Mouse (Mus musculus): ENCODE data around the gene Nfkbie. TPM values are rescaled to one million over a fixed set of nuclear protein-coding genes. Genes with fewer than 3 reads are reported as not detected.

Gene Nfkbie
- polyA plus RNA-seq, 1 experiment: 50.4 TPM

DNA sequence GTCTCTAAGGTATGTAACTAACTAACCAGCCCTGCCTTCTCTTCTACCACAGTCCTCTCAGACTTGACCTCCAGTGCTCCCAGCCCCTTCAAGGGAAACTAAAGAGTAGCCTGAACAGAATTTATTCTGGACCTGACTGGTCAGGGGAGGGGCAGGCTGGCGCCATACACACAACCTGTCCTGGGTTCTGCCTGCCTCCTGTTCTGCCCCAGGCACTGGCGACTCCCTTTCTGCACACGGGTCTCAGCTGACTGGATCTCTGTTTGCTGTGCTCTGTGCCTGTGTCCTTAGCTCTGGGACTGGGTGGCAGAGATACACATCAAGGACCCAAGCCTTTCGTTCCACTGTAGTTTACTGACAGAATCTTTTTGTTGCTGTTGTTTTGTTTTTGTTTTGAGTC lies 24.1 kb downstream of the Nfkbie start:
- no peak for DNase-seq (ENCODE audit: low read depth in 1 of 2, low spot score in 2 of 2)
- TF ChIP-seq CTCF (IDR thresholded peaks at IDR 0.05; ENCODE audit: extremely low read depth, insufficient read depth, insufficient read length, insufficient replicate concordance): no peak
- no peak for TF ChIP-seq POLR2A (IDR thresholded peaks at IDR 0.05; ENCODE audit: low read depth, low read length)
- no peak overlapping the region for H3K4me3 ChIP-seq (ENCODE audit: extremely low read depth, insufficient read depth, insufficient read length)
- H3K27me3 ChIP-seq (ENCODE audit: control insufficient read depth, insufficient read depth, low read length): no peaks in the 10 kb centered on the region
- H3K4me1 ChIP-seq (ENCODE audit: control insufficient read depth, insufficient read depth, insufficient read length): peaks cover 7% of the 10 kb centered on the region; the same call in 1 of the 2 replicates
- WGBS: 90% methylated on average over 4 of the region's 4 CpGs
- no peaks in the 10 kb centered on the region for H3K36me3 ChIP-seq (ENCODE audit: control insufficient read depth, insufficient read depth, low read length)
- H3K27ac ChIP-seq (ENCODE audit: insufficient read depth, low read length): no peak overlapping the region

DNA sequence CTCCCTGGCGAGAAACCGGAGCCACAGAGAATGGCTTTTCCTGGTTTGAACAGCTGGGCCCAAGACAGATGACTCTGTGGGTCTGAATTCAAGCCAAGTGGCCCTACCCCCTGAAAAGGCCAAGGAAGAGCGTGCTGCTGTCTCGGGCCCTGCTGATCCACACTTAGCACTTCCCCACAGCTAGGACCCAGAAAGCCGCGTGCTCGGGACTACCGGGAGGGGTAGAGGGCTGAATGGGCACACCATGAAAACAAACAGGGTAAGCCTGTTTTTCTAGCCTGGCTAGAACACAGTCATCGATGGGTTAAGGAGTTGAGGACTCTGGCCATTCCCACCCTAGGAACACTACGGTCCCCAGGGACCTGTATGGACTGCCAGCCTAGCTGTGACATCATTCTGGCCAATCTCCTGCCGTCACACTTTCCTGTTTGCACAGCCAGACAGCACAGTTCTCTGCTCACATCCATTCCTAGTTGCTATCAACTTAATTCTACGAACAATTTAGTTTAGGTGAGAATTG lies 25.5 kb downstream of the Nfkbie start:
- Histone ChIP-seq H3K4me1 (ENCODE audit: control insufficient read depth, insufficient read depth, insufficient read length) (peaks cover 3% of the 10 kb centered on the region; the same call in 1 of the 2 replicates), H3K36me3 (ENCODE audit: control insufficient read depth, insufficient read depth, low read length) (no peaks in the 10 kb centered on the region), H3K4me3 (ENCODE audit: extremely low read depth, insufficient read depth, insufficient read length) (no peak overlapping the region), H3K27me3 (ENCODE audit: control insufficient read depth, insufficient read depth, low read length) (no peaks in the 10 kb centered on the region), H3K27ac (ENCODE audit: insufficient read depth, low read length) (no peak overlapping the region)
- TF ChIP-seq POLR2A (IDR thresholded peaks at IDR 0.05; ENCODE audit: low read depth, low read length) (no peak), CTCF (IDR thresholded peaks at IDR 0.05; ENCODE audit: extremely low read depth, insufficient read depth, insufficient read length, insufficient replicate concordance) (no peak)
- 58% methylated on average over 12 of the region's 12 CpGs for WGBS
- no peak for DNase-seq (ENCODE audit: low read depth in 1 of 2, low spot score in 2 of 2)

DNA sequence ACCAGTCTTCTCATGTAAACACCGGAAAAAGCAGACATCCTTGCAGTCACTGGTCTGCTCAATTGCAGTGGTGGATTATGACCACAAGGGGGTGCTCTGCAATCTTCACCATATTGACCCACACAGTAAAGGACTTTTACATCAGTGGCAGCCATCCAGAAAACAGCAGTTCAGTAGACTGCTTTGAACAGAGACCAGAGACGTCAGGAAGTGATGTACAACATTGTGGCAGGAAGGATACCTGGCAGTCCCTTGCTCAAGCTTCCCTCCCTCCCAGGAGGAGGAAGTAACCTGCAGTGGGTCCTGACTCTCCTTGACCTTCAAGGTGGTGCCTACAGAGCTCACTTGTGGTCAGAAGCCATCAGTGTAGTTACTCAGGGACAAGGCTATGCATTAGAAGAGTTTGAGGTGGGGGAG lies 26.1 kb downstream of the Nfkbie start:
- H3K27me3 ChIP-seq (ENCODE audit: control insufficient read depth, insufficient read depth, low read length): no peaks in the 10 kb centered on the region
- no peak overlapping the region for H3K4me3 ChIP-seq (ENCODE audit: extremely low read depth, insufficient read depth, insufficient read length)
- H3K36me3 ChIP-seq (ENCODE audit: control insufficient read depth, insufficient read depth, low read length): no peaks in the 10 kb centered on the region
- DNase-seq (ENCODE audit: low read depth in 1 of 2, low spot score in 2 of 2): peak; percentile 58 to 68
- peaks cover 3% of the 10 kb centered on the region; the same call in 1 of the 2 replicates for H3K4me1 ChIP-seq (ENCODE audit: control insufficient read depth, insufficient read depth, insufficient read length)
- peak overlapping the region; percentile 21; the same call in 1 of the 2 replicates for H3K27ac ChIP-seq (ENCODE audit: insufficient read depth, low read length)
- 2% methylated on average over 2 of the region's 2 CpGs for WGBS
- TF ChIP-seq CTCF (IDR thresholded peaks at IDR 0.05; ENCODE audit: extremely low read depth, insufficient read depth, insufficient read length, insufficient replicate concordance) (peak; percentile 56; the same call in 1 of the 2 replicates), POLR2A (IDR thresholded peaks at IDR 0.05; ENCODE audit: low read depth, low read length) (no peak)

DNA sequence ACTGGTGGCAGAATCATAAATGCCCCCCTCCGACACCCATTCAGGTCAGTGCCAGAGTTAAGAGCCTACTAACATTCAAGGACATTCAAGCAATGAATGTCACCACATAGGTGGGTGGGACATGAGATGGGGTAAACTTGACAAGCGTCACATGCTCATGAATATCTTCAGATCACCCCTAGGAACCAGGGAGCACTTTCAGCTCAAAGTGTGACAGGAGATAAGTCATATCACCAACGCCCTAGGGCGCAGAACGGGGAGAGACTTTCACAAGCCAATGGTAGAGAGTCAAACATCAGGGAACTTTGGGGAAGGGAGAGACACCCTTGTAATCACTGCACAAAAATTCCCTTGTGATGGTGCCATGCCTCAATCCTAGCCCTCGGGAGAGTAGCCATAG lies 26.7 kb downstream of the Nfkbie start:
- TF ChIP-seq POLR2A (IDR thresholded peaks at IDR 0.05; ENCODE audit: low read depth, low read length): no peak
- no peak for TF ChIP-seq CTCF (IDR thresholded peaks at IDR 0.05; ENCODE audit: extremely low read depth, insufficient read depth, insufficient read length, insufficient replicate concordance)
- no peak overlapping the region for H3K4me3 ChIP-seq (ENCODE audit: extremely low read depth, insufficient read depth, insufficient read length)
- no peak overlapping the region for H3K27ac ChIP-seq (ENCODE audit: insufficient read depth, low read length)
- 75% methylated on average over 6 of the region's 6 CpGs for WGBS
- no peaks in the 10 kb centered on the region for H3K36me3 ChIP-seq (ENCODE audit: control insufficient read depth, insufficient read depth, low read length)
- H3K27me3 ChIP-seq (ENCODE audit: control insufficient read depth, insufficient read depth, low read length): no peaks in the 10 kb centered on the region
- no peak for DNase-seq (ENCODE audit: low read depth in 1 of 2, low spot score in 2 of 2)
- H3K4me1 ChIP-seq (ENCODE audit: control insufficient read depth, insufficient read depth, insufficient read length): peaks cover 3% of the 10 kb centered on the region; the same call in 1 of the 2 replicates

DNA sequence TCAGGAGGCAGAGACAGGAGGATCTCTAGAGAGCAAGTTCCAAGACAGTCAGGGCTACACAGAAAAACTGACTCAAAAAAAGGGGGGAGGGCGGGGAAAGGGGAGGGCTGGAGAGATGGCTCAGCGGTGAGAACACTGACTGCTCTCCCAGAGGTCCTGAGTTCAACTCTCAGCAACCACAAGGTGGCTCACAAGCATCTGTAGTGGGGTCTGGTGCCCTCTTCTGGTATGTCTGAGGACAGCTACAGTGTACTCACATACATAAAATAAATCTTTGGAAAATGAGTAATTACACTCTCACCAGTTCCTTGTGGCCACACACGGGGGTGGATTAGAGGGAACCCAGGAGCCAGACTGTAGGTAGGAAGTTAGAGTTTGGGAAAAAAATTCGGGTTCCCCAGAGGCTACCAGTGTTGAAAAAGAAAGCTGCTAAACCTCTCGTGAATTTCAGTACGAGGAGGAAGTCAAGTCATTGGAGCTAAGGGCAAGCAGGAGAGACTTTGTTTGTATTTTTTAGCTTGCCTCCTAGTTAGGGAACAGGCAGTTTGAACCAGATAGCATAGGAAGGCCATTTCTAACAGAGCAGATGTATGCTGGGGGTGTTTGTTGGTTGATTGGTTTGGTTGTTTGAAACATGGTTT lies 27.3 kb downstream of the Nfkbie start:
- H3K4me3 ChIP-seq (ENCODE audit: extremely low read depth, insufficient read depth, insufficient read length): no peak overlapping the region
- H3K27me3 ChIP-seq (ENCODE audit: control insufficient read depth, insufficient read depth, low read length): no peaks in the 10 kb centered on the region
- H3K4me1 ChIP-seq (ENCODE audit: control insufficient read depth, insufficient read depth, insufficient read length): peaks cover 3% of the 10 kb centered on the region; the same call in 1 of the 2 replicates
- no peaks in the 10 kb centered on the region for H3K36me3 ChIP-seq (ENCODE audit: control insufficient read depth, insufficient read depth, low read length)
- TF ChIP-seq CTCF (IDR thresholded peaks at IDR 0.05; ENCODE audit: extremely low read depth, insufficient read depth, insufficient read length, insufficient replicate concordance) (peak; percentile 39; the same call in 1 of the 2 replicates), POLR2A (IDR thresholded peaks at IDR 0.05; ENCODE audit: low read depth, low read length) (no peak)
- peak overlapping the region; percentile 52; the same call in 1 of the 2 replicates for H3K27ac ChIP-seq (ENCODE audit: insufficient read depth, low read length)
- peak in 1 of 2 experiments; percentile 35 for DNase-seq (ENCODE audit: low read depth in 1 of 2, low spot score in 2 of 2)
- WGBS: 32% methylated on average over 6 of the region's 6 CpGs

DNA sequence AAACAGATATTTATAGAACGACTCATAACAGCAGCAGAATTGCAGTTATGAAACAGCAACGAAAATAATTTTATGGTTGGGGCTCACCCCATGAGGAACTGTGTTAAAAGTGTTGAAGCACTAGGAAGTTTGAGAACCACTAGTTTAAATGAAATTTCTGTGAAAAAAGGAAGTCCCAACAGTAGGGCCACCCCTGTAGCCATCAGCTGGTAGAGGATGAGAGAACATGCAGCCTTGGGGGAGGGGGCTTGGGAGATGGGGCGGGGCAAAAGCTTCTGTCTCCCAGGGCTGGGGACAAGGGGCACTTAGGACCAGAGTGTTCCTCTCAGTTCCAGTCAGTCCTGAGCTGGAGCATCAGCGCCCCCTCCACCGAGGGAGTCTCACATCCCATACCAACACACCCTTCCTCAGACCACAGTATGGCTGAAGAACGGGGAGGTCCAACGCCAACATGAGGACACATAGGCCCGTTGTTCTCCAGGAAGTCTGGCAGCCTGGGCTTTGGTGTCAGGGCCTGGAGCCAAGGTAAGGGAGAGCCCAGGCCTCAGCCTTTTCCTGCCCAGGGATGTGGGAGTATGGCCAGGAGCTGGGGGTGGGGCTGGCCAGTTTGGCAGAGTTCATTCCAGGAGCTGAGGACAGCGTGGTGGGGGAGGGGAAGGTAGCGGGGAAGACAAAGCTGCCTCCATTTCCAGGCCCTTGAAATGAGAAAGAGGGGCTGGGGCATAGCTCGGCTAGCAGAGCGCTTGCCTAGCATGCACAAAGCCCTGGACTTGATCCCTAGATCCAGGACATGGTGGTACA lies 28.8 kb downstream of the Nfkbie start:
- Histone ChIP-seq H3K4me1 (ENCODE audit: control insufficient read depth, insufficient read depth, insufficient read length) (peaks cover 3% of the 10 kb centered on the region; the same call in 1 of the 2 replicates), H3K36me3 (ENCODE audit: control insufficient read depth, insufficient read depth, low read length) (no peaks in the 10 kb centered on the region), H3K4me3 (ENCODE audit: extremely low read depth, insufficient read depth, insufficient read length) (peak overlapping the region; percentile 29; the same call in 1 of the 2 replicates), H3K27me3 (ENCODE audit: control insufficient read depth, insufficient read depth, low read length) (no peaks in the 10 kb centered on the region), H3K27ac (ENCODE audit: insufficient read depth, low read length) (peak overlapping the region; percentile 79)
- TF ChIP-seq POLR2A (IDR thresholded peaks at IDR 0.05; ENCODE audit: low read depth, low read length) (no peak), CTCF (IDR thresholded peaks at IDR 0.05; ENCODE audit: extremely low read depth, insufficient read depth, insufficient read length, insufficient replicate concordance) (no peak)
- 45% methylated on average over 12 of the region's 12 CpGs for WGBS
- no peak for DNase-seq (ENCODE audit: low read depth in 1 of 2, low spot score in 2 of 2)

Measured in spleen, adult 2 months (tissue).